Mouse (Mus musculus) limb, embryonic 14.5 days (tissue): ENCODE measurements around the gene Cab39l. TPM values are rescaled to one million over a fixed set of nuclear protein-coding genes. Genes with fewer than 3 reads are reported as not detected.

Experiments used
- ATAC-seq: fragments of 200-750 bp; cut with Nextera tagmentation; 2 replicates; pipeline ENCODE4 v1.8.0; 2017; ENCODE audit warnings: low read depth, moderate number of reproducible peaks, moderate TSS enrichment; ENCODE audit not compliant: low FRiP score
- DNase-seq: peaks from one replicate; pipeline ENCODE4 v3.0.0-alpha.2; 2015; ENCODE audit warnings: low spot score
- H3K27ac ChIP-seq: fragments of 300-500 bp; sonication (generic); replicated peaks from 2 replicates; pipeline ENCODE4 v1.5.1; 2014; ENCODE audit warnings: low read depth, mild to moderate bottlenecking, low read length, moderate library complexity, mixed read lengths
- H3K27me3 ChIP-seq: fragments of 300-500 bp; sonication (generic); 2 replicates; pipeline ENCODE4 v1.6.1; 2014; ENCODE audit warnings: low read length, mixed read lengths; ENCODE audit not compliant: control insufficient read depth, insufficient read depth
- H3K36me3 ChIP-seq: fragments of 300-500 bp; sonication (generic); 2 replicates; pipeline ENCODE4 v1.6.1; 2014; ENCODE audit warnings: mild to moderate bottlenecking, low read length, moderate library complexity, mixed read lengths; ENCODE audit not compliant: control insufficient read depth, insufficient read depth
- H3K4me1 ChIP-seq: fragments of 300-500 bp; sonication (generic); 2 replicates; pipeline ENCODE4 v1.6.1; 2014; ENCODE audit warnings: antibody characterized with exemption, low read length, mixed read lengths; ENCODE audit not compliant: control insufficient read depth, insufficient read depth
- H3K4me2 ChIP-seq: fragments of 300-500 bp; sonication (generic); replicated peaks from 2 replicates; pipeline ENCODE4 v1.6.1; 2014; ENCODE audit warnings: low read depth, mild to moderate bottlenecking, low read length, moderate library complexity; ENCODE audit not compliant: severe bottlenecking
- H3K4me3 ChIP-seq: fragments of 300-500 bp; sonication (generic); replicated peaks from 2 replicates; pipeline ENCODE4 v1.5.1; 2014; ENCODE audit warnings: low read length
- H3K9ac ChIP-seq: fragments of 300-500 bp; sonication (generic); 2 replicates; pipeline ENCODE4 v1.6.1; 2014; ENCODE audit warnings: mild to moderate bottlenecking, low read depth, low read length, moderate library complexity; ENCODE audit not compliant: severe bottlenecking
- H3K9me3 ChIP-seq: fragments of 300-500 bp; sonication (generic); 2 replicates; pipeline ENCODE4 v1.6.1; 2016; ENCODE audit warnings: low read length; ENCODE audit not compliant: control insufficient read depth
- POLR2A ChIP-seq: fragments of 200-500 bp; IDR thresholded peaks from 2 replicates; pipeline ENCODE4 v1.8.0; 2012; ENCODE audit warnings: inconsistent platforms, mild to moderate bottlenecking, moderate library complexity, borderline replicate concordance; ENCODE audit not compliant: insufficient read depth, insufficient read length; ENCODE audit errors: extremely low read depth
- WGBS: fragments of 180-500 bp; shearing (Covaris S2); extraction: QIAGEN DNeasy Blood & Tissue Kit; methylation state at CpG from one replicate; pipeline ENCODE4 v1.1.7; 2014; 5-methylcytosine and 5-hydroxymethylcytosine counted together
- polyA plus RNA-seq, 2 experiments: library from polyadenylated mRNA; depleted of rRNA in 1 of 2; stranded (reverse) in 1 of 2; unstranded in 1 of 2; fragments of >200 nt; fragmentation: Nextera tagmentation in 1 of 2; extraction: Ambion mirVana in 1 of 2; gene quantifications; 2 replicates each; pipeline versions ENCODE4 v1.2.1 to v1.2.3; 2012 to 2014

Gene Cab39l
- polyA plus RNA-seq, 2 experiments: 17.4 to 40.3 TPM

DNA sequence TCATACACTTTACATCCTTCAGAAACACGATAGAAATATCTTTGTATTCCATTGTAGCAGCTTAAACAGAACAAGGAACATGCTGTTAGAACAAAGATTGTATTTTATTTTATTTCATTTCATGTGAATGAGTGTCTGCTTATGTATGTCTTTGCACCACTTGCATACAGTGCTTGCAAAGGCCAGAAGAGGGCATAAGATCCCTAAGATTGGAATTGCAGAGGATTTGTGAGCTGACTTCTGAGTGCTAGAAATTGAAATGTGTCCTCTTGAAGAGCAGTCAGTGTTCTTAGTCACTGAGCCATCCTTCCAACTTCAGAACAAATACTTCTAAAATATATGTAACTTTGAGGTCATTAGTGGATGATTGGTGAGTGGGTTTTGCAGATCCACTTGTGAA, 27.0 kb downstream of the Cab39l start:
- no peaks in the 10 kb centered on the region for H3K9me3 ChIP-seq
- WGBS: 59% methylated on average over 1 of the region's 1 CpGs
- no peaks in the 10 kb centered on the region for H3K4me1 ChIP-seq
- no peaks in the 10 kb centered on the region for H3K27me3 ChIP-seq
- no peak overlapping the region for H3K27ac ChIP-seq
- H3K4me2 ChIP-seq: no peak overlapping the region
- 0 out of 2 replicates have a peak, but pooled peaks cover 4% of the 10 kb centered on the region for H3K36me3 ChIP-seq
- H3K9ac ChIP-seq: no peak overlapping the region
- no peak for TF ChIP-seq POLR2A
- no peak for DNase-seq
- no peak overlapping the region for H3K4me3 ChIP-seq
- no peak for ATAC-seq

DNA sequence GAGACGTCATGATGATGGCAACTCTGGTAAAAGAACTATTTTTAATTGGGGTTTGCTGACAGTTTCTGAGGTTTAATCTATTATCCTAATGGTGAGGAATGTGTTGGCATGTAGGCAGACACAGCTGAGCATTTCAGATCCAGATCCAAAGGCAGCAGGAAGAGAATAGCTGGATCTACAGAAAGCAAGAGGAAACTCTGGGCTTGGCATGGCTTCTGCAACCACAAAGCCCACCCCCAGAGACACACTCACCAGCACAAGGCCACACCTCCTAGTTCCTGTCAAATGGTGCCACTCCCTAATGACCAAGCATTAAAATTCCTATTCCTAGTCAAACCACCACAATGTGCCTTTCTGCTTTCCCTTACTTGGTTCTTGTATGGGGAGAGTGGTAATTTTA, 30.0 kb downstream of the Cab39l start:
- Histone ChIP-seq H3K4me3 (no peak overlapping the region), H3K9ac (no peak overlapping the region), H3K27ac (no peak overlapping the region), H3K4me2 (no peak overlapping the region), H3K27me3 (no peaks in the 10 kb centered on the region), H3K9me3 (no peaks in the 10 kb centered on the region), H3K4me1 (no peaks in the 10 kb centered on the region), H3K36me3 (0 out of 2 replicates have a peak, but pooled peaks cover 4% of the 10 kb centered on the region)
- no peak for DNase-seq
- ATAC-seq: no peak
- 93% methylated on average over 1 of the region's 1 CpGs for WGBS
- no peak for TF ChIP-seq POLR2A

GRCm38 (mm10) chr14:59478699-59479098, 37.9 kb downstream of the Cab39l start:
- H3K36me3 ChIP-seq: no peaks in the 10 kb centered on the region
- 47% methylated on average over 6 of the region's 6 CpGs for WGBS
- H3K27me3 ChIP-seq: no peaks in the 10 kb centered on the region
- H3K27ac ChIP-seq: no peak overlapping the region
- H3K9ac ChIP-seq: no peak overlapping the region
- ATAC-seq (no peak), DNase-seq (peak; percentile 6)
- H3K9me3 ChIP-seq: no peaks in the 10 kb centered on the region
- H3K4me1 ChIP-seq: no peaks in the 10 kb centered on the region
- H3K4me2 ChIP-seq: no peak overlapping the region
- H3K4me3 ChIP-seq: no peak overlapping the region
- TF ChIP-seq POLR2A: no peak

- Histone ChIP-seq H3K4me3 (no peak overlapping the region), H3K9me3 (no peaks in the 10 kb centered on the region), H3K9ac (no peak overlapping the region), H3K4me2 (no peak overlapping the region), H3K27ac (no peak overlapping the region), H3K27me3 (no peaks in the 10 kb centered on the region), H3K36me3 (no peaks in the 10 kb centered on the region), H3K4me1 (no peaks in the 10 kb centered on the region)
- DNase-seq: no peak
- 86% methylated on average over 4 of the region's 4 CpGs for WGBS
- no peak for TF ChIP-seq POLR2A
- no peak for ATAC-seq
These were observed 44.6 kb downstream of the Cab39l start for GRCm38 (mm10) chr14:59485247-59485810.

- no peak overlapping the region for H3K4me2 ChIP-seq
- DNase-seq (no peak), ATAC-seq (no peak)
- TF ChIP-seq POLR2A: no peak
- H3K36me3 ChIP-seq: no peaks in the 10 kb centered on the region
- no peaks in the 10 kb centered on the region for H3K9me3 ChIP-seq
- no peaks in the 10 kb centered on the region for H3K27me3 ChIP-seq
- 82% methylated on average over 4 of the region's 4 CpGs for WGBS
- no peaks in the 10 kb centered on the region for H3K4me1 ChIP-seq
- no peak overlapping the region for H3K27ac ChIP-seq
- H3K9ac ChIP-seq: no peak overlapping the region
- no peak overlapping the region for H3K4me3 ChIP-seq
These were observed 51.6 kb downstream of the Cab39l start for GRCm38 (mm10) chr14:59492376-59492775.

- Histone ChIP-seq H3K4me2 (no peak overlapping the region), H3K27me3 (no peaks in the 10 kb centered on the region), H3K9ac (no peak overlapping the region), H3K4me3 (no peak overlapping the region), H3K4me1 (peaks cover 5% of the 10 kb centered on the region; the same call in 1 of the 2 replicates), H3K36me3 (no peaks in the 10 kb centered on the region), H3K9me3 (no peaks in the 10 kb centered on the region), H3K27ac (no peak overlapping the region)
- WGBS: 93% methylated on average over 5 of the region's 5 CpGs
- TF ChIP-seq POLR2A: no peak
- ATAC-seq: no peak
- DNase-seq: no peak
These were observed 57.2 kb downstream of the Cab39l start for GRCm38 (mm10) chr14:59497928-59498327.
